Mouse (Mus musculus): ENCODE data around the gene Kdm2b. TPM values are rescaled to one million over a fixed set of nuclear protein-coding genes. Genes with fewer than 3 reads are reported as not detected.
"Not testable (repeated sequence)": the region's sequence is repeated elsewhere in the genome, so short reads cannot be mapped to it uniquely, and the experiment has no call there.

Gene Kdm2b
- polyA plus RNA-seq, 1 experiment from 2014 or later: 88.1 TPM

DNA sequence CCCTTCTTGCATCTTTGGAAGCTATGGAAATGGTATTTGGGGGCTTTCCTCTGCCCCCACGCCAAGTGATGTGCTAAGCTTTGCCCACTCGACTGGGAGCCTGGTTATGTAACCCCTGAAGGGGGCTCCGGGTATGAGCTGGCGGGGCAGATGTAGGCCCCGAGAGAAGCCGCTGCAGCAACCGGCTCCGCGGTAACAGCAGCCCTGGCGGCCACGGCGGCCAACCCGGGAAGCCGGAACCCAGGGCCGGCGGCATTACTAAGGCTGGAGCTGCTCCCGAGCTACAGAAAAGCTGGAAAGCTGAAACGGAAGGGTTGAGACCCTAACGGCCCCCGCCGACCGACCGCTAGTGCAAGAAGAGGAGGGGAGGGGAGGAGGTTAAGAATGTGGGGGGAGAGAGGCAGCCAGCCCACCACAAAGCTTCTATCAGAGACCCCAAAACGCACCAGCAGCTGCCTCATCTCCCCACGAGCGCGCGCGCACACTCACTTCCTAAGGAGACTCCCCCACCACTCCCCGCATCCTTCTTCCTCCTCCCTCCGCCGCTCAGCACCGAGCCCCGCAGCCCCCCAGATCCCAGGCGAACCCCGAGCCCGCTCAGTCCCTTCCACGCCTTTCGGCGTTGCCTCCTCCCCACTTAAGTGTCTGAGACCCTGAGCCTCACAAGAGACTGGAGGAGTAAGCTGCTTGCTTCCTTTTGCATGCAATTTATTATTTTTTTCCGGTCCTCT is 1.4 kb downstream of the Kdm2b start:
- under 1% methylated on average over 41 of the region's 41 CpGs for WGBS
- peaks cover 10% of the 10 kb centered on the region for H3K36me3 ChIP-seq (replicated peaks)
- no peaks in the 10 kb centered on the region for H3K27me3 ChIP-seq (replicated peaks; ENCODE audit: low read depth, poor library complexity, severe bottlenecking)
- H3K4me1 ChIP-seq: peaks cover 77% of the 10 kb centered on the region
- H3K9me3 ChIP-seq: no peaks in the 10 kb centered on the region
- H3K27ac ChIP-seq (replicated peaks): peak overlapping the region; percentile 98
- peak overlapping the region; percentile 83 for H3K4me3 ChIP-seq
- peak; percentile 73 for DNase-seq (ENCODE audit: low spot score)

DNA sequence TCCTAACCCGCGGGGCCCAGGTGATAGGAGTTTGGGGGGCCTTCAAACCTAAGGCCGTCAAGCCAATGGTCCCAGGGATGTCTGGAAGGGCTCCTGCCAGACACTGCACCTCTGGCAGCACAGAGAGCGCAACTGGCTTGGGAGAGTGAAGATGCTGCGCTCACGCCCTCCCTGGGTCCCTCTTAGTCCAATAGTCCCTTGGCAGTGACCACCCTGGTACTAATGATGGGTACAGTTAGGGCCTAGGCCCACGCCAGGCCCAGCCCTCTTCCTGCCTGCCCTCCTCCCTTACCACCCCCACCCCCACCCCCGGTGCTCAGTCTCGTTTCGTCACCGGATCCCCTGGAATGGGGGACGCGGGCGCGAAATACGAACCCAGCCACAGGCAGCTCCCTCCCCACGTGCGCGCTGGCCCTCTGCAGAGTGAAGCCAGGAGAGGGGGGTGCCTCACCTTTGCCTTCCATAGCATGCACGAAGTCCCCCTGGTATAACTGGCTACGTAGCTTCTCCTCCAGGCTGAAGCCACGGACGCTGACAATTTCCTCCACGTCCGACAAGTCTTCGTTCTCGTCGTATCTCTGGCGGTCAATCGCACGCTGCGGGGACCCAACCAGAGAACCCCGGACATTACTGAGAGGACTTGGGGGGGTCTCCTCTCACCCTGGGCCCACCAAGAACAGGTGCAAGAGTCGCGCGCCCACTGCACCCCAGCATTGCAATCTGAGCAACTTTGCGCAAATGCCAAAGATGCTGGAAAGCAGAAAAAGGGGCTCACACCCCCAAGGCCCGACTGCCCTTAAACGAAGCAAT is 2.2 kb downstream of the Kdm2b start:
- DNase-seq (ENCODE audit: low spot score): peak; percentile 76
- peak overlapping the region; percentile 98 for H3K27ac ChIP-seq (replicated peaks)
- no peaks in the 10 kb centered on the region for H3K9me3 ChIP-seq
- H3K4me3 ChIP-seq: peak overlapping the region; percentile 83
- H3K36me3 ChIP-seq (replicated peaks): peaks cover 18% of the 10 kb centered on the region
- 2% methylated on average over 39 of the region's 39 CpGs for WGBS
- H3K27me3 ChIP-seq (replicated peaks; ENCODE audit: low read depth, poor library complexity, severe bottlenecking): no peaks in the 10 kb centered on the region
- peaks cover 73% of the 10 kb centered on the region for H3K4me1 ChIP-seq

DNA sequence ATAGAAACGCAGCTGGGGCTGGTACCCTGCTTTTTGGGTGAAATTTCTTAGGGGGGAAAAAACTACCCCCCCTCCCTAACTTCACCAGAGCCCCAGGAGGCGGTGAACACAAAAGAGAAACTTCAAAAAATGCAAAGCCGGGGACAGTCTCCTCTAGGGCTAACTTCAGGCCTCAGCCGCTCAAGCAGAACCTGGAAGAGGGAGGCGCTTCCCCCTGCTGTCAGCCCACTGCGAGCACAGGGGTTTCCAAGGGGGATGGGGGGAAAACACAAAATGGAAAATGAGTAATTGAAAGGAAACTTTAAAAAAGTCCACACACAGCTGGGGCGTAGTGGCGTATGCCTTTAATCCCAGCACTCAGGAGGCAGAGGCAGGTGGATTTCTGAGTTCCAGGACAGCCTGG is 3.5 kb downstream of the Kdm2b start:
- H3K9me3 ChIP-seq: no peaks in the 10 kb centered on the region
- peaks cover 30% of the 10 kb centered on the region for H3K36me3 ChIP-seq (replicated peaks)
- DNase-seq (ENCODE audit: low spot score): peak; percentile 30
- peaks cover 63% of the 10 kb centered on the region for H3K4me1 ChIP-seq
- peak overlapping the region; percentile 83 for H3K4me3 ChIP-seq
- peak overlapping the region; percentile 74; the same call in 1 of the 2 replicates for H3K27ac ChIP-seq (replicated peaks)
- WGBS: 26% methylated on average over 8 of the region's 8 CpGs
- H3K27me3 ChIP-seq (replicated peaks; ENCODE audit: low read depth, poor library complexity, severe bottlenecking): no peaks in the 10 kb centered on the region

DNA sequence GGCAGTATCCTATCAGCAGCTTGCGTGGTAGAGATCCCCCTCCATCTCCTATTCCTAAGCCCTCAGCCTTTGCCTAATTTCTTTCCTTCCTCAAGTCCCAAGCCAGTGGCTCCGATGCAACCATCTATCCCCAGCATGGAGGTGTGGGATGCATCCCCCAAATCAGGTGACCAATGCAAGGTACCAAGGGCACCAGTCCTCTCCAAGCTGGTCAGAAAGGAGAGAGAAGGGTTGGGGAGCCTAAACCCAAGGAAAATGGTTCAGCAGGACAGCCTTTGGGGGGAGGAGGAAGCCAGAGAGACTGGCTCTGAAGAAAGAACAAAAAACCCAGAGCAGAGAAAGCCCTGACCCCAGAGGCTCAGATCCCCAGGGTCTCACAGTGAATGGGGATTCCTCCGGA is 4.3 kb downstream of the Kdm2b start:
- no peak for DNase-seq (ENCODE audit: low spot score)
- Histone ChIP-seq H3K27ac (replicated peaks) (peak overlapping the region; percentile 74), H3K4me3 (peak overlapping the region; percentile 83), H3K9me3 (no peaks in the 10 kb centered on the region), H3K36me3 (replicated peaks) (peaks cover 38% of the 10 kb centered on the region), H3K27me3 (replicated peaks; ENCODE audit: low read depth, poor library complexity, severe bottlenecking) (no peaks in the 10 kb centered on the region), H3K4me1 (peaks cover 55% of the 10 kb centered on the region)
- 39% methylated on average over 3 of the region's 3 CpGs for WGBS

DNA sequence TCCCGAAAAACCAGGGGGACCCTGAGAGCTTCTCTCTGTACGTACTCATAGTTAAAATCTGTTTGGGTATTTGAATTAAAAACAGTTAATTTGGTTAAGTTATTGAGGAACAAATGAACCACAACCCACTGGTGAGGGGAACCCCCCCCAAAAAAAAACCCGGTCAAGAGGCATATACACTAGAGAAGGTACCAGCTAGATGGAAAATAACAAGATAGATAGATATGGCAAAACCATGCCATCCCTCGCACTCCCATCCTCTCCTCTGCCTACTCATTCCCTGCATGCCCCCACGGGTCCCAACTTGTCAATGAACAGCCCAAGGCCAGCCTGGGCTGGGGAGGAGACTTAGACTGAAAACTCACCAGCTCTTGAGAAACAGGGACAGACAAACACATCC is 5.1 kb downstream of the Kdm2b start:
- peak; percentile 37 for DNase-seq (ENCODE audit: low spot score)
- WGBS: 83% methylated on average over 5 of the region's 5 CpGs
- H3K36me3 ChIP-seq (replicated peaks): peaks cover 46% of the 10 kb centered on the region
- H3K27me3 ChIP-seq (replicated peaks; ENCODE audit: low read depth, poor library complexity, severe bottlenecking): no peaks in the 10 kb centered on the region
- H3K4me1 ChIP-seq: peaks cover 47% of the 10 kb centered on the region
- H3K27ac ChIP-seq (replicated peaks): no peak overlapping the region
- no peak overlapping the region for H3K4me3 ChIP-seq
- H3K9me3 ChIP-seq: no peaks in the 10 kb centered on the region

DNA sequence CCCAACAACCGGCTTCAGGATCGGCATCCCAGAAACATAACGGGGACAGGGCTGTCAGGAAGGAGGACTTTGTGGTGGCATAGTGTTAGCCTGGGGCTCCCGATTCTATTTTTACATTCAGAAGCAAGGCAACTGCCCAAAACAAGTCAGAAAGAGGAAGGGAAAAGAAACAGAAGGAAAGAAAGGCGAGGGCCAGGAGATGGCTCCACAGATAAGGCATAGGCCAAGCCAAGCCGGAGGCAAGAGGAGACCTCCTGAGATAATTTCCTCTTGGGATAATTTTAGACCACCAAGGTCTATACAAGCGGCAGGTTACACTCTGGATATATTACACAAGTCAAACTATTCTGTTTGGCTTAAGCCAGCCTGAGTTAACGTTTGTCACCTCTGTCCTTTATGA is 10.7 kb downstream of the Kdm2b start:
- DNase-seq (ENCODE audit: low spot score): no peak
- H3K27me3 ChIP-seq (replicated peaks; ENCODE audit: low read depth, poor library complexity, severe bottlenecking): no peaks in the 10 kb centered on the region
- peaks cover 84% of the 10 kb centered on the region for H3K36me3 ChIP-seq (replicated peaks)
- WGBS: 86% methylated on average over 8 of the region's 8 CpGs
- no peaks in the 10 kb centered on the region for H3K9me3 ChIP-seq
- H3K4me3 ChIP-seq: no peak overlapping the region
- no peak overlapping the region for H3K27ac ChIP-seq (replicated peaks)
- H3K4me1 ChIP-seq: no peaks in the 10 kb centered on the region

DNA sequence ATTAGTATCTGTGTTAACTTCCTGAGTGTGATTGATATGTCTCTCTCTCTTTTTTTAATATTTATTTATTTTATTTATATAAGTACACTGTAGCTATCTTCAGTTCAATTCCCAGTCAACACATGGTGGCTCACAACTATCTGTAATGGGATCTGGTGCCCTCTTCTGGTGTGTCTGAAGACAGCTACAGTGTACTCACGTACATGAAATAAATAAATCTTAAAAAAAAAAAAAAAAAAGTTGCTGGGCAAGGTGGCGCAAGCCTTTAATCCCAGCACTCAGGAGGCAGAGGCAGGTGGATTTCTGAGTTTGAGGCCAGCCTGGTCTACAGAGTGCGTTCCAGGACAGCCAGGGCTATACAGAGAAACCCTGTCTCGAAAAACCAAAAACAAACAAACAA is 14.9 kb downstream of the Kdm2b start:
- 95% methylated on average over 4 of the region's 4 CpGs for WGBS
- not testable (repeated sequence) for H3K9me3 ChIP-seq; H3K27ac ChIP-seq (replicated peaks); H3K27me3 ChIP-seq (replicated peaks; ENCODE audit: low read depth, poor library complexity, severe bottlenecking); H3K4me1 ChIP-seq; H3K4me3 ChIP-seq; DNase-seq (ENCODE audit: low spot score)
- peaks cover 51% of the 10 kb centered on the region for H3K36me3 ChIP-seq (replicated peaks)

DNA sequence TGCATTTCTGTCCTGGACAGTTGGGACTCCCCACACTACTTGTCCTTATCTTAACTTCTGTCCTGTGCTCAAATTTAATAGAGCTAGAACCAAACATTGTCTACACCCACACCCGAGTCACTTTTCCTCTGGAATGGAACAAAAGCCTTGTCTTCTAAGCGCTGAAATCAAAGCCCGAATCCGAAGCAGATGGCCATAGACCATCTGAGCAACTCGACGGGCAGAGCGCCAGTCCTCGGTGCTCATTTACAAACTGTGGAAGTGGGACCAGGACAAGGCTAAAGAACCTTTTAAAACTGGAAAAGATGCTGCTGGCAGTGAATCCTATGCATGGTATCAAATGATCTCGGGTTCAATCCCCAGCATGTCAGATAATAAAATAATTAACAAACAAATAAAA is 17.5 kb downstream of the Kdm2b start:
- Histone ChIP-seq H3K27ac (replicated peaks) (no peak overlapping the region), H3K27me3 (replicated peaks; ENCODE audit: low read depth, poor library complexity, severe bottlenecking) (no peaks in the 10 kb centered on the region), H3K9me3 (no peaks in the 10 kb centered on the region), H3K4me1 (0 out of 2 replicates have a peak, but pooled peaks cover 3% of the 10 kb centered on the region), H3K36me3 (replicated peaks) (peaks cover 27% of the 10 kb centered on the region), H3K4me3 (no peak overlapping the region)
- no peak for DNase-seq (ENCODE audit: low spot score)
- 89% methylated on average over 9 of the region's 9 CpGs for WGBS

DNA sequence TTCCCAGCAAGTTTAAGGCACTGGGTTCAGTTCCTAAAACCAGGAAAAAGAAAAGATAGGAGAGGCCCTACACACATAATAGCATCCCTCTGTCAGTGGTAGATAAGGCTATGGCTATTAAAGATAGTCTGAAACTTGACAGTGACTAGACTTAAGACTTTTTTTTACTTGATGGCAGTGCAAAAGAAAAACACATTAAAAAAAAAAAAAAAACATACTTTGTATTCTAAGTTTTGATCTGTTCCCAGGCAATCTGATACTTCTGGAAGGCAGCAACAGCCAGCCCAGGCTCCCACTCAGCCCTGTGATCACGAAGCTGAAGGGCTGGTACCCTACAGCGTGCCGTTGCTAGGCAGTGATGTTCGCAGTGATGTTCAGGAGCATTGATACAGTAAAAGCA is 18.2 kb downstream of the Kdm2b start:
- Histone ChIP-seq H3K27ac (replicated peaks) (no peak overlapping the region), H3K4me3 (no peak overlapping the region), H3K4me1 (0 out of 2 replicates have a peak, but pooled peaks cover 3% of the 10 kb centered on the region), H3K27me3 (replicated peaks; ENCODE audit: low read depth, poor library complexity, severe bottlenecking) (no peaks in the 10 kb centered on the region), H3K36me3 (replicated peaks) (peaks cover 20% of the 10 kb centered on the region), H3K9me3 (no peaks in the 10 kb centered on the region)
- WGBS: 88% methylated on average over 4 of the region's 4 CpGs
- DNase-seq (ENCODE audit: low spot score): no peak

DNA sequence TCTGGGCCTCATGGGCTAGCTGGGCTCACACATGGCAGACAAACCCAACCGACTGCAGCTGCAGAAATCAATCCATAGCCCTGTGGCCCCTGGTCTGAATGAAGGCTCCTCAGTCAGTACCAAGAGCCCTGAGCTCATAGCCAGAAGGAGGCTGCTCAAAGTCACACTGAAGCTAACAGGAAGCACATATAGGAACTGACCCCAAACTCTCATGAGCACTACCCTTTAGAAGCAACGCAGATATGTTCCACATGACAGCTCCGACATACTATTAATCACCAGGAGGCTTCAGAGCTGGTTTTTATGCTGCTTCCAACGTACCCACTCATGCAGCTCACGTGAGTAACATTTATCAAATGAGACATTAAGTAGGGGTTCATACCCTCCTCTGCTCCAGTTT is 19.6 kb downstream of the Kdm2b start:
- H3K9me3 ChIP-seq: no peaks in the 10 kb centered on the region
- WGBS: 88% methylated on average over 5 of the region's 5 CpGs
- no peak for DNase-seq (ENCODE audit: low spot score)
- no peaks in the 10 kb centered on the region for H3K27me3 ChIP-seq (replicated peaks; ENCODE audit: low read depth, poor library complexity, severe bottlenecking)
- H3K4me1 ChIP-seq: 0 out of 2 replicates have a peak, but pooled peaks cover 3% of the 10 kb centered on the region
- H3K27ac ChIP-seq (replicated peaks): no peak overlapping the region
- H3K36me3 ChIP-seq (replicated peaks): peaks cover 11% of the 10 kb centered on the region
- no peak overlapping the region for H3K4me3 ChIP-seq

DNA sequence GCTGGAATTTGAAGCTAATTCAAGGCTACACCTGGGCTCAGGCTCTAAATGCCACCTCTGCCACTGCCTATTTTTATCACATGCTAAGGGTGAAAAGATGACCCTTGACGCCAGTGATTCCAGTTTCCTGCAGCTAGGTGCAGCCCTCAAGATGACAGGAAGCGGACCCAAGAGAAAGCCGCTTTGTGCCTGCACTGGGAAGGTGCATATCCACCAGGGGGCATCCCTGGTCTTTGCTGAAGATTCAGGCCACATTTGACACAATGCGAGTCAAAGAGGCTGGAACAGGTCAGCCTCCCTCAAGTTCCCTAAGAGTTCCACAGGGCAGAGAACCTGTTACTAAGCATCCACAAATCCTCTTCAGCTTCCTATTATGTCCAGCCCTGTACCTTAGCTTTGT is 21.3 kb downstream of the Kdm2b start:
- H3K36me3 ChIP-seq (replicated peaks): peaks cover 10% of the 10 kb centered on the region
- 0 out of 2 replicates have a peak overlapping the region, but pooled peaks have one; percentile 7 for H3K27ac ChIP-seq (replicated peaks)
- H3K4me1 ChIP-seq: 0 out of 2 replicates have a peak, but pooled peaks cover 3% of the 10 kb centered on the region
- peak; percentile 78 for DNase-seq (ENCODE audit: low spot score)
- no peaks in the 10 kb centered on the region for H3K9me3 ChIP-seq
- no peaks in the 10 kb centered on the region for H3K27me3 ChIP-seq (replicated peaks; ENCODE audit: low read depth, poor library complexity, severe bottlenecking)
- WGBS: 31% methylated on average over 4 of the region's 4 CpGs
- H3K4me3 ChIP-seq: no peak overlapping the region

DNA sequence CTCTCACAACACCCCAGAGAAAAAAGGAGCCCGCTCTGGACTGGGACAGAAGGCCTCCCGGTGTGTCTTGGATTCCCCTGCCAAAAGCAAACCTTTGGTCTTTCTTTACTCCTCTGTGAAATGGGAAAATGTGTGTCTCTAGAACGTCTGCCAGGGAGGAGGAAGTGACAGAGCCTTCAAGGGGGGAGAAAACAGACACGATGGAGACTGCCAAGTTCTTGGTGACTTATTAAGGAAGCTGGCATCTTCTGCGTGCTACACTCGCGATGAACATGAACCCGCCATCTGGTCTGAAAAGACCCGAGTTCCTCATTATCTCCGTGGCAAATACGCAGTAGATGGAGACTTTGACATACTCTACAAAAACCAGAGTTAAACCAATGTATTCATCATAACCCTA is 24.2 kb downstream of the Kdm2b start:
- no peak for DNase-seq (ENCODE audit: low spot score)
- H3K4me1 ChIP-seq: 0 out of 2 replicates have a peak, but pooled peaks cover 3% of the 10 kb centered on the region
- no peaks in the 10 kb centered on the region for H3K9me3 ChIP-seq
- no peak overlapping the region for H3K4me3 ChIP-seq
- H3K27ac ChIP-seq (replicated peaks): no peak overlapping the region
- no peaks in the 10 kb centered on the region for H3K27me3 ChIP-seq (replicated peaks; ENCODE audit: low read depth, poor library complexity, severe bottlenecking)
- peaks cover 25% of the 10 kb centered on the region for H3K36me3 ChIP-seq (replicated peaks)
- 89% methylated on average over 11 of the region's 11 CpGs for WGBS

DNA sequence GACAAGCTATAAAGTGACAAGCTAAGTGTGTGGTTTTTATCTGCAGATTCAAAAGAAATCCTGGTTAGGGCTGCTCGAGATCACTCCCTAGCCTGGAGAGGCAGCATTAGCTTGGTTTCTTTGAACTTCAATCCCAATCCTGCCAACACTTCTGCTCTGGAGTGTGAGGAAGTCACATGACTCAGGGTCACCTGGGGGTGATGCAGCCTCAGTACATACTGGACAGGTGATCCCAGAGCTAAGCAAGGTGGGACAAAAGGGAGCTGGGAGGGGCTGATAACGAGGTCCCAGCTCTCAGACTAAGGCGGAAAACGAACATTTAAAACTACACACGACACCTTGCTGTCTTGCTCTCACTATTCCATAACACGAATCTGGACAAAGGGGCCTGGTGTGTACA is 24.8 kb downstream of the Kdm2b start:
- 86% methylated on average over 6 of the region's 6 CpGs for WGBS
- no peak for DNase-seq (ENCODE audit: low spot score)
- H3K9me3 ChIP-seq: no peaks in the 10 kb centered on the region

More for the DNA sequence above, 24.8 kb downstream of the Kdm2b start:
- Histone ChIP-seq H3K27ac (replicated peaks) (no peak overlapping the region), H3K36me3 (replicated peaks) (peaks cover 26% of the 10 kb centered on the region), H3K4me3 (no peak overlapping the region), H3K4me1 (0 out of 2 replicates have a peak, but pooled peaks cover 3% of the 10 kb centered on the region), H3K27me3 (replicated peaks; ENCODE audit: low read depth, poor library complexity, severe bottlenecking) (no peaks in the 10 kb centered on the region)
